Mouse (Mus musculus) kidney, embryonic 15.5 days (tissue): ENCODE data around the gene Srsf2. TPM values are rescaled to one million over a fixed set of nuclear protein-coding genes. Genes with fewer than 3 reads are reported as not detected.
"Not testable (repeated sequence)": the region's sequence is repeated elsewhere in the genome, so short reads cannot be mapped to it uniquely, and the experiment has no call there.

Experiments used
- ATAC-seq: fragments of 200-750 bp; cut with Nextera tagmentation; replicated peaks from 2 replicates; pipeline ENCODE4 v1.8.0; 2017; ENCODE audit warnings: moderate TSS enrichment; ENCODE audit not compliant: low FRiP score
- H3K27ac ChIP-seq: fragments of 300-500 bp; sonication (generic); 2 replicates; pipeline ENCODE4 v1.5.1; 2015; ENCODE audit warnings: mild to moderate bottlenecking, inconsistent platforms
- H3K27me3 ChIP-seq: fragments of 300-500 bp; sonication (generic); 2 replicates; pipeline ENCODE4 v1.6.1; 2015; ENCODE audit warnings: inconsistent platforms
- H3K36me3 ChIP-seq: fragments of 300-500 bp; sonication (generic); 2 replicates; pipeline ENCODE4 v1.6.1; 2015; ENCODE audit warnings: inconsistent platforms
- H3K4me1 ChIP-seq: fragments of 300-500 bp; sonication (generic); 2 replicates; pipeline ENCODE4 v1.6.1; 2015; ENCODE audit warnings: inconsistent platforms
- H3K4me2 ChIP-seq: fragments of 300-500 bp; sonication (generic); 2 replicates; pipeline ENCODE4 v1.6.1; 2015; ENCODE audit warnings: moderate library complexity, mild to moderate bottlenecking, inconsistent platforms
- H3K4me3 ChIP-seq: fragments of 300-500 bp; sonication (generic); replicated peaks from 2 replicates; pipeline ENCODE4 v1.5.1; 2015; ENCODE audit warnings: mild to moderate bottlenecking, inconsistent platforms
- H3K9ac ChIP-seq: fragments of 300-500 bp; sonication (generic); 2 replicates; pipeline ENCODE4 v1.6.1; 2015; ENCODE audit warnings: mild to moderate bottlenecking, inconsistent platforms
- H3K9me3 ChIP-seq: fragments of 300-500 bp; sonication (generic); replicated peaks from 2 replicates; pipeline ENCODE4 v1.6.1; 2016; ENCODE audit warnings: inconsistent platforms
- WGBS: fragments of 180-500 bp; shearing (Covaris S2); methylation state at CpG from one replicate; pipeline ENCODE4 v1.1.7; 2015; ENCODE audit warnings: mixed read lengths; 5-methylcytosine and 5-hydroxymethylcytosine counted together
- polyA plus RNA-seq: library from polyadenylated mRNA; unstranded; fragments of >200 nt; fragmentation: Nextera tagmentation; extraction: Ambion mirVana; gene quantifications from 2 replicates; pipeline ENCODE4 v1.2.1, GENCODE M21; 2015

The Srsf2 gene
- 810 and 860 TPM in 2 replicates for polyA plus RNA-seq

DNA sequence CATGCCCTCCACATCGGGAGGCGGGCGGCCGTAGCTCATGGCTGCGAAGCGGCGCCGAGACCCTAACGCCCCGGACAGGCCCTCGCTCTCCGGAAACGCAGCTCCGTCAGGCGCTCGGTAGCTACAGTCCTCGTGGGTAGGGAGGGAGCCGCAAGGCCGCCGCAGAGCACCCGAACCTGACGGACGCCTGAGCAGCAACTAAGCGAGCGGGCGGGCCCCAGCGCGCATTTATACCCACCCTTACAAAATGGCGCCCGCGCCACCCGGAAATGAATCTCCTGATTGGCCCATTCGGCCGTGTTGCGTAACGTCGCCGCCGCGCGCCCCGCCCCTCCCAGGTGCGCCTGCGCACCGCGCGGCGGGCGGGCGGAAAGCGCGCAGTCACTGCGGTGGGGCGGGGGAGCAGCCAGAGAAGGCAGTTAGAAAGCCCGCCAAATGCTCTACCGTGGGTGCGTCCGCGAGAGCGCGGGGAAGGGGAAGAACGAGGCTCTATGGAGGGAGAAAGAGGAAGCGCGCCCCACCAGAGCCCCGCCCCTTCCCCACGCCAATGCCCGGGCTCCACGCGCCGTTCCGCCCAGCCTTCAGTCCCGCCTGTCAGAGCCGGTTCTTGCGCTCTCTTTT, at the start of gene Srsf2:
Gene Srsf2 (minus strand): TSS at position 204 of the 621 bp plus-strand sequence.
- peaks cover 33% of the 10 kb centered on the region for H3K4me1 ChIP-seq
- H3K27ac ChIP-seq: peak within 1 kb of the TSS; percentile 100
- WGBS: under 1% methylated on average over 70 of the region's 74 CpGs
- H3K36me3 ChIP-seq: peaks cover 55% of the 10 kb centered on the region
- H3K27me3 ChIP-seq: no peaks in the 10 kb centered on the region
- peak within 1 kb of the TSS; percentile 81 for H3K4me3 ChIP-seq
- peak within 1 kb of the TSS; percentile 81 for H3K4me2 ChIP-seq
- no peaks in the 10 kb centered on the region for H3K9me3 ChIP-seq
- ATAC-seq: peak; percentile 88
- H3K9ac ChIP-seq: peak within 1 kb of the TSS; percentile 99

DNA sequence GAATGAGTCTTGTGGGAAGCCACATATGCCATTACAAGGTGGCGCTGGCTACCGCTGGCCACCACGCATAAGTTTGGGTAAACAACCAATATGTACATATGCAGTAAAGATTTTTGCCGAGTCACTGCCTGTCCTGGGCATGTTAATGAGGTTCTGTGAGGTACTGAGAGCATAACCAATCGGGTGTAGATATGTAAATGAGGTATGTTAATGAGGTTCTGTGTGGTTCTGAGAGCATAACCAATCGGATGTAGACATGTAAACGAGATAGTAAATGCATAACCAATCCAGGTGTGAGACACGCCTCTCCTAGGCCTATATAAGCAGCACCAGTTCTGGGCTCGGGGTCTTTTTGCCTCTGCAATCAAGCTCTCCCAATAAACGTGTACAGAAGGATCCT, 49.7 kb upstream of the Srsf2 start:
- H3K4me3 ChIP-seq, H3K27ac ChIP-seq, H3K9me3 ChIP-seq, H3K4me2 ChIP-seq, H3K36me3 ChIP-seq, H3K9ac ChIP-seq, H3K4me1 ChIP-seq, ATAC-seq: not testable (repeated sequence)
- peaks cover 33% of the 10 kb centered on the region for H3K27me3 ChIP-seq
- WGBS: 92% methylated on average over 10 of the region's 10 CpGs

DNA sequence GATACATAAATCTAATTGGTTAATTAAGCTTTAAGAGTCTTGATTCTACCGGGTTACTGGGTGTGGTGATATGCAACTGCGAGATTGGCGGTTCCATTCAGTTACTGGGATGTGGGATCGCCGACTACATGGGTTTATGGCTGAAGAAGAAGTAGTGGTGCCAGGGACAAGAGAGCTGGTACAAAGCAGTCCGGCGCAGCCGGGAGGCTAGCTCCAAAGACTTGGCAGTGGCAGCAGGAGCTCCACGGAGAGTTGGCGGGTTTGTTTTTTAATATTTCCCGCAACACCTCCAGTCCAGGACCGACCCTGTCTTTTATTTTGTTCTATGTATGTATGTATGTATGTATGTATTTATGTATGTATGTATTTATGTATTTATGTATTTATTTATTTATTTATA, 46.4 kb upstream of the Srsf2 start:
- no peak overlapping the region for H3K4me2 ChIP-seq
- no peaks in the 10 kb centered on the region for H3K4me1 ChIP-seq
- peaks cover 14% of the 10 kb centered on the region for H3K27me3 ChIP-seq
- ATAC-seq: no peak
- H3K9me3 ChIP-seq: no peaks in the 10 kb centered on the region
- no peaks in the 10 kb centered on the region for H3K36me3 ChIP-seq
- no peak overlapping the region for H3K4me3 ChIP-seq
- H3K9ac ChIP-seq: no peak overlapping the region
- 91% methylated on average over 12 of the region's 12 CpGs for WGBS
- no peak overlapping the region for H3K27ac ChIP-seq

DNA sequence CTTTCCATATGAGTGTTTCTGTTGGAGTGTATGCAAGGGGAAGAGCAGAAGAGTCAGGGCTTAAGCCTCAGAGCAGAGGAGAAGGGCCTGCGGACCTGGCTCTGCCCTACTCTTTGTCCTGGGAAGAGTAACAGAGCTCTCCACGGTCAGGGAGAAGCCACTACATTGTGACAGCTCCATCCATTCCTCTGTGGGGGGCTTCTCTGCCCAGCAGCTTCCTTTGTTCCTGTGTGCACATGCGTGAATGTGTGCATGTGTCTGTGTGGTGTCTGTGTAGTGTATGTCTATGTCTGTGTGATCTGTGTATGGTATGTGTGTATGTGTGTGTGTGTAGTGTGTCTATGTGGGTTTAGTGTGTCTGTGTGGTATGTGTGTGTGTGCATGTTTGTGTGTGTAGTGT, 42.5 kb upstream of the Srsf2 start:
- Histone ChIP-seq H3K9me3 (no peaks in the 10 kb centered on the region), H3K4me1 (peaks cover 7% of the 10 kb centered on the region; the same call in 1 of the 2 replicates), H3K4me2 (no peak overlapping the region), H3K27ac (no peak overlapping the region), H3K9ac (no peak overlapping the region), H3K4me3 (no peak overlapping the region), H3K36me3 (no peaks in the 10 kb centered on the region), H3K27me3 (peaks cover 4% of the 10 kb centered on the region; the same call in 1 of the 2 replicates)
- ATAC-seq: no peak
- 80% methylated on average over 3 of the region's 3 CpGs for WGBS

DNA sequence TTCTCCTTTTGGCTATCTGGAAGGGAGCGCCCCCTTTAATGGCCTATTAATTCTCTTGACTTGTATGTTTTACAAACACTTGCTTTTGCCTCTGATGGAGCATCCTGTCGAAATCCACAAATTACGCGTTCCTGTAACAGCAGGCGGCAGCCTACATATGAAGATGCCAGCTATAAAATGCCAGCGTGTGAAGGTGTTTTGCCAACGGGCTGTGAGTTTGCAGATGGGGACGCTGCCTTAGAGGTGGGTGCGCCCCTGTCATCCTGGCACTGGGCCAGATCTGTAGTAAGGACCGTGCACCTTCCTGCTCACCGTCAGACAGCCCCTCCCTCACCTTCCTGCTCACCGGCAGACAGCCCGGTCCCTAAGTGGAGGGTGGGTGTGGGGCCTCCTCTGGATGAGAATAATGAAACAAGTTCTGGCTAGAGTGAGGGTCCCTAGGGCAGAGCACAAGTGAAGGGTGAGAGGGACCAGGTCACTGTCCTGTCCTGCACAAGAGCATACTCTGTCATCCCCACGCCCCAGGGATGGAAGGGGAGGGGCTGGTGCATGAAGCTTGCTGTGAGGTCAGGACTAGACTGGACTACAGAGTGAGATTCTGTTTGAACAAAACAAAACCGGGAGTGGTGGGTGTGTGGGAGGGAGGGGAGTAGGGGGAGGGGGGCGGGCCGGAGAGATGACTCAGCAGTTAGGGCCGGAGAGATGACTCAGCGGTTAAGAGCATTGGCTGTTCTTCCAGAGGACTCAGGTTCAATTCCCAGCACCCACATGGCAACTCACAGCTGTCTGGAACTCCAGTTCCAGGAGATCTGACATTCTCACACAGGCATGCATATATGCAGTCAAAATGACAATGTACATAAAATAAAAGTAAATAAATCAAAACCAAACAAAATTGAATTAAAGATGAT, 40.9 kb upstream of the Srsf2 start:
- Histone ChIP-seq H3K4me3 (no peak overlapping the region), H3K9ac (no peak overlapping the region), H3K27ac (no peak overlapping the region), H3K4me2 (no peak overlapping the region), H3K4me1 (peaks cover 13% of the 10 kb centered on the region; the same call in 1 of the 2 replicates), H3K36me3 (no peaks in the 10 kb centered on the region), H3K27me3 (peaks cover 4% of the 10 kb centered on the region; the same call in 1 of the 2 replicates), H3K9me3 (no peaks in the 10 kb centered on the region)
- no peak for ATAC-seq
- WGBS: 52% methylated on average over 19 of the region's 19 CpGs

DNA sequence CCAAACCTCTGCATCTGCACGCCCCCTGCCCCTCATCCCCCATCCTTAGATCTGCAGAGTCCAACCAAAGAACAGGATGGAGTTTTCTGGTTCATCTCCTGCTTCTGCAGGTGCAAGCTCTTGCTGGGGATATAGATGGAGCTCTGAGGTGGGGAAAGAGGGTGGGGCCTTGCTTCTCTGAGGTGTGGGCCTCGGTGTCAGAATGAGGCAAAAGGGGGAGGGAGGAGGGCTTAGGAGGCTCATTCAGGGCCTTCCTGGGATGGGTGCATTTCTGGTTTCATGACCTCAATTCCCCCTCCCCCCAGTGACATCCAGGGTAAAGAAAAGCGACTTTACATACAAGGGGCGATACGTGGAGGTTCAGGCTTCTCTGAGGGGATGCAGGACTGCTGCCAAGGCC, 34.2 kb upstream of the Srsf2 start:
- no peak overlapping the region for H3K27ac ChIP-seq
- no peak overlapping the region for H3K4me2 ChIP-seq
- no peak overlapping the region for H3K4me3 ChIP-seq
- no peaks in the 10 kb centered on the region for H3K36me3 ChIP-seq
- ATAC-seq: no peak
- no peaks in the 10 kb centered on the region for H3K9me3 ChIP-seq
- whole genome bisulfite sequencing: 55% methylated on average over 5 of the region's 5 CpGs
- H3K4me1 ChIP-seq: peaks cover 14% of the 10 kb centered on the region
- H3K9ac ChIP-seq: no peak overlapping the region
- H3K27me3 ChIP-seq: peaks cover 15% of the 10 kb centered on the region; the same call in 1 of the 2 replicates

DNA sequence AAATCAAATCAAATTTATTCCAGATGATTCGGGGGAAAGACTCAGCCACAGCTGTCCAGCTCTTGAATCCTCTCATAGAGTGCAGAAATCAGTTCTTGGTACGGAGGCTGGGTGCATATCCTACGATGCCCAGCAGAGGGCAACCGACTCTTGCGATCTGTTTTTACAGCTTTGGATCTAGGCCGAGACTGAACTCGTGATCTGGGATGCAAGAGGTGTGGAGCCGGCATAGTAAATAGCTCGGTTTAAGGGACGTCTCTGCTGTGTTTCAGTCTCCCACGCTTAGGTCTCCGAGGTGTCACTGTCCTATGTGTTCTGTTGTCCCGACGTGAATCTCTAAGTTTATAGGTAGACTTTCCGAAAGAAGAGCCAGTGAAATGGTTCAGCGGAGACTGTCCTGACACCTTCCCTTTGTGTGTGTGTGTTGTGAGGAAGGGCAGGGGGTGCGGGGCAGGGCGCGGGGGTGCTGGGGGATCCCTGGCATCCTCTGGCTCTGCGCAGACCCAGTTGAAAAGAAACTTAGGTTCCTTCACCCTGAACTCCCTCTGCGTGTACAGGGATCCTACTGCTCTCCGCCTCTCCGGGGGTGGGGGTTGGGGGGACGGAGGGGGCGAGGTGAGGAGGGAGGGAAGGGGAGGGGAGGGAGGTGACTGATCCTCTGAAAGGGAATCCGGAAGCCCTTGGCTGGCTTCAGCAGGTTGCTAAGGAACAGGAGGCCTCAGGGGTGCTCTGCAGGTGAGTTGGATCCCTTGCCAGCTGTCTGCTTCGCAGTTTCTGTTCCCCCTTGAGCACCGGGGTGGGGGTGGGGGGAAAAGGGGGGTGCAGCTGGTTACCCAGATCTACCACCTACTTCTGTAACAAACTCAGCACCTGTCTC, 32.6 kb upstream of the Srsf2 start:
- H3K27ac ChIP-seq: no peak overlapping the region
- H3K4me2 ChIP-seq: peak overlapping the region; percentile 54
- H3K4me1 ChIP-seq: peaks cover 14% of the 10 kb centered on the region
- H3K9me3 ChIP-seq: no peaks in the 10 kb centered on the region
- H3K4me3 ChIP-seq: peak overlapping the region; percentile 29
- H3K36me3 ChIP-seq: no peaks in the 10 kb centered on the region
- WGBS: 1% methylated on average over 27 of the region's 28 CpGs
- peaks cover 15% of the 10 kb centered on the region; the same call in 1 of the 2 replicates for H3K27me3 ChIP-seq
- H3K9ac ChIP-seq: no peak overlapping the region
- ATAC-seq: peak; percentile 40; the same call in 1 of the 2 replicates

DNA sequence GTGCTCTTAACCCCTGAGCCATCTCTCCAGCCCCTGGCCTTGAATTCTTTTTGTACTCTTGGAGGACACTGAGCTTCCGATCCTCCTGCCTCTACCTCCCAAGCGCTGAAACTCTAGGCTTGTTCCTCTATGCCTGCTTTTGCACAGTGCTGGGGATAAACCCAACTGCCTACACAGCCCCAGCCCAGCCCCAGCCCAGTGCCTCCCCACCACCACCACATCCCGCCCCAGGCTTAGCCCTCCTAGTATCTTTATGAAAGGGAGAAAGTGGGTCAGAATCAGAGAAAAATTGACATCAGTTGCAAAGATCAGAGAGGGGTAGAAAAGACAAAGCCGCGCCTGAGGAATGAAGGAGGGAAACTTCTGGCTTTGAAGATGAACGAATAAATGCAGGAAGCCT, 31.2 kb upstream of the Srsf2 start:
- H3K36me3 ChIP-seq: no peaks in the 10 kb centered on the region
- H3K4me1 ChIP-seq: peaks cover 8% of the 10 kb centered on the region
- H3K4me3 ChIP-seq: no peak overlapping the region
- no peak overlapping the region for H3K27ac ChIP-seq
- no peak for ATAC-seq
- H3K9ac ChIP-seq: no peak overlapping the region
- no peak overlapping the region for H3K4me2 ChIP-seq
- peaks cover 15% of the 10 kb centered on the region; the same call in 1 of the 2 replicates for H3K27me3 ChIP-seq
- 84% methylated on average over 6 of the region's 6 CpGs for WGBS
- no peaks in the 10 kb centered on the region for H3K9me3 ChIP-seq

DNA sequence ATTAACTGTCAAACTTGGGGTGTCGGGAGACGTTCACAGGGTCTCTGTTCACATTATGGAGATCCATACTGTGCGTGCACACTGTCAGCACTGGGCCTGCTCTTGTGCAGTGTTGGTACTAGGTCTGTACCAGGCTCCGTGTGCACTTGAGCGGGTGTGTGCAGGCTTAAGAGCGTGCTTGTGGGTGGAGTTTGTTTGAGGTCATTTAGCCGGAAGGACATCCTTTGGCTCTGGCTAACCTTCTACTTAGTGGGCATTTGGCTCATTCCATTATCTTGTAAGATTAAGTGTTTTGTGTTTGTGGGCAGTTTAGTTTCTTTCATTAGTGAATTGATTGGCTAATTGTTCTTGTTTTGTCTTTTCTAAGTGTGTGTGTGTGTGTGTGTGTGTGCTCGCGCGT, 29.6 kb upstream of the Srsf2 start:
- ATAC-seq: no peak
- H3K27ac ChIP-seq: no peak overlapping the region
- no peaks in the 10 kb centered on the region for H3K9me3 ChIP-seq
- H3K27me3 ChIP-seq: peaks cover 15% of the 10 kb centered on the region; the same call in 1 of the 2 replicates
- 84% methylated on average over 10 of the region's 10 CpGs for WGBS
- H3K9ac ChIP-seq: no peak overlapping the region
- peaks cover 8% of the 10 kb centered on the region for H3K4me1 ChIP-seq
- no peaks in the 10 kb centered on the region for H3K36me3 ChIP-seq
- no peak overlapping the region for H3K4me3 ChIP-seq
- H3K4me2 ChIP-seq: no peak overlapping the region

DNA sequence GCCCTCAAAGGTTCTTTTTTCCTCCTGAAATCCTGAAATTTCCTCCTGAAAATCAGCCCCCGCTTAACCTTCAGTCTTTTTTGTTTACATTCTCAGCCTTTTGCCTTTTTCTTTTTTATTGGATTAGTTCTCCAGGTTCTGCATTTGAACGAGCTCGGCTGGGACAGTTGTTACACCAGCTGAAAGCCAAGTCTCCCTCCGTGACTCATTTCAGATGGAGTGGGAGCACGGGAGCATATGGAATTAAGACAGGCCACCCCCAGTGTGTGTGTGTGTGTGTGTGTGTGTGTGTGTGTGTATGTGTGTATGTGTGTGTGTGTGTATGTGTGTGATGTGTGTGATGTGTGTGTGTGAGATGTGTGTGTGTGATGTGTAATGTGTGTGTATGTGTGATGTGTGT, 28.5 kb upstream of the Srsf2 start:
- peaks cover 9% of the 10 kb centered on the region; the same call in 1 of the 2 replicates for H3K27me3 ChIP-seq
- 71% methylated on average over 5 of the region's 5 CpGs for WGBS
- no peaks in the 10 kb centered on the region for H3K36me3 ChIP-seq
- no peak overlapping the region for H3K9ac ChIP-seq
- no peak for ATAC-seq
- H3K4me2 ChIP-seq: no peak overlapping the region
- H3K27ac ChIP-seq: no peak overlapping the region
- H3K4me3 ChIP-seq: no peak overlapping the region
- peaks cover 8% of the 10 kb centered on the region for H3K4me1 ChIP-seq
- H3K9me3 ChIP-seq: no peaks in the 10 kb centered on the region

DNA sequence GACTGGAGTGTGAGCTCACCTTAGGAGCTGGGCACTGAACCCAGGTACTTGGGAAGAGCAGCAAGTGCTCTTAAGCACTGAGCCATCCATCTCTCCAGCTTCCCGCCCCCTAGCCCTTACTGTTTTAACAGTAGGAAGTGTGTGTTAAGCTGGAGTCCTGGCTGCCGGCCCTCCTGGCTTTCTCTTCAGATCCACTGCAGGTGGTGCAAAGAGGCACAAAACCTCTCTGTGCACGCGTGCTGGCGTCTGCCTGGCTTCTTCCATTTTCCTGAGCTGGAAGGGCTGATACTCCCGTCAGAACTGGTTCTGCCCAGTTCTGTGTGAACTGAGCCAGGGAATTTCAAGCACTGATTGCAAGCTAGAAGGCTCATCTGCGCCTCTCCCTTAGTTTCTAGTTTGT, 27.9 kb upstream of the Srsf2 start:
- H3K9me3 ChIP-seq: no peaks in the 10 kb centered on the region
- H3K4me1 ChIP-seq: peaks cover 6% of the 10 kb centered on the region
- H3K4me3 ChIP-seq: no peak overlapping the region
- 0 out of 2 replicates have a peak, but pooled peaks cover 6% of the 10 kb centered on the region for H3K27me3 ChIP-seq
- ATAC-seq: no peak
- 70% methylated on average over 7 of the region's 7 CpGs for WGBS
- no peak overlapping the region for H3K9ac ChIP-seq
- H3K4me2 ChIP-seq: no peak overlapping the region
- no peaks in the 10 kb centered on the region for H3K36me3 ChIP-seq
- H3K27ac ChIP-seq: no peak overlapping the region
